Mouse (Mus musculus): ENCODE results near the gene Gm49337. TPM values are rescaled to one million over a fixed set of nuclear protein-coding genes. Genes with fewer than 3 reads are reported as not detected.
"Not testable (repeated sequence)": the region's sequence is repeated elsewhere in the genome, so short reads cannot be mapped to it uniquely, and the experiment has no call there.

The Gm49337 gene
- polyA plus RNA-seq, 1 experiment, result not detected

DNA sequence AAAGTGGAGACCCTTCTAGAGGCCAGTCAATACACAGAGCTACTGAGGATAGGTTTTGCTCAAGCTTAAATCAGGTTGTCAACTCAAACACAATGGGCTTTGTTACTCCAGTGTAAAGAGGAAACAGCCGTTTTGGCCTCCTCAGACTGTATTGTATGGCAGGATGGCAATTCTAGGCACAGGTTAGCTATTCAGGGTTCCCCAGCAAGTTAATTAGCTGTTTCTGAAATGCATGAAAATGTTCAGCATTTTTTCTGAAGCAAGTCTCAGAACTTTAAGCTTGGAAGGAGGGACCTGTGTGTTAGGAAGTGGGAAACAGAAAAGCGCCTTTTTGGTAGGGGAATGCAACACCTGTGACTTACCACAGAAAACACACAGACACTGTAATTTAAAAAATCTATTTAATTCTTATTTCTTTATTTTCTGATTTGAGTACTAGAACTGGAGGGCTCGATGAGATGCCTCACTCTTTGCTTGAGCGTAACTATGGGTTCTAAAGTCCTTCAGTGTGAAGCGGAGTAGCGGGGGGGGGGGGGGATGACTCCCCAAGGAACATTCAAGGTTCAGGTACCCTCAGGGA lies 47.0 kb downstream of the Gm49337 start:
- TF ChIP-seq POLR2A (IDR thresholded peaks at IDR 0.05; ENCODE audit: borderline replicate concordance, extremely low read depth, low read depth, low read length) (no peak), CTCF (IDR thresholded peaks at IDR 0.05; ENCODE audit: insufficient read depth, low read length) (no peak)
- no peak for DNase-seq
- 16% methylated on average over 6 of the region's 6 CpGs for WGBS

DNA sequence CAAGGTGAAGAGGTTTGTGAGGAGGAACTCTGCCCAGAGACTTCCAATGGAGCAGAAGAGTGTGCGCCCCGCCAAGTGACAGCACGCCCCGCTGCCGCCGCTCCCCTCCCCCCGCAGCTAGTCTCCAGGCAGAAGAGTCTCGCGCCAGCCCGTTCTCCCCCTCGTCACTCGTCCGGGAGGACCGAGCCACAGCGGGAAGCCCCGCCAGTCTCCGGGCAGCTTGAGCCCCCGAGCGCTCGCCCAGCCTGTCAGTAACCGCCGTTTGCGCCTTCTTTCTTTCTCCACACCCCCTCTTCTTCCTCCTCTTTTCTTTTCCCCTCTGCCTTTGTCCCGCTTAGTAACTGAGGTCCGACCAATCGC lies 47.6 kb downstream of the Gm49337 start:
- TF ChIP-seq CTCF (IDR thresholded peaks at IDR 0.05; ENCODE audit: insufficient read depth, low read length) (no peak), POLR2A (IDR thresholded peaks at IDR 0.05; ENCODE audit: borderline replicate concordance, extremely low read depth, low read depth, low read length) (peak; percentile 59; the same call in 1 of the 2 replicates)
- peak overlapping the region; percentile 84 for H3K4me3 ChIP-seq (replicated peaks; ENCODE audit: extremely low read depth, low read depth, low read length)
- WGBS, result 2% methylated on average over 23 of the region's 26 CpGs

More for the DNA sequence above, 47.0 kb downstream of the Gm49337 start:
- peaks cover 6% of the 10 kb centered on the region for H3K4me1 ChIP-seq (ENCODE audit: control insufficient read depth, insufficient read depth, low read length)
- peak overlapping the region; percentile 84 for H3K4me3 ChIP-seq (replicated peaks; ENCODE audit: extremely low read depth, low read depth, low read length)

DNA sequence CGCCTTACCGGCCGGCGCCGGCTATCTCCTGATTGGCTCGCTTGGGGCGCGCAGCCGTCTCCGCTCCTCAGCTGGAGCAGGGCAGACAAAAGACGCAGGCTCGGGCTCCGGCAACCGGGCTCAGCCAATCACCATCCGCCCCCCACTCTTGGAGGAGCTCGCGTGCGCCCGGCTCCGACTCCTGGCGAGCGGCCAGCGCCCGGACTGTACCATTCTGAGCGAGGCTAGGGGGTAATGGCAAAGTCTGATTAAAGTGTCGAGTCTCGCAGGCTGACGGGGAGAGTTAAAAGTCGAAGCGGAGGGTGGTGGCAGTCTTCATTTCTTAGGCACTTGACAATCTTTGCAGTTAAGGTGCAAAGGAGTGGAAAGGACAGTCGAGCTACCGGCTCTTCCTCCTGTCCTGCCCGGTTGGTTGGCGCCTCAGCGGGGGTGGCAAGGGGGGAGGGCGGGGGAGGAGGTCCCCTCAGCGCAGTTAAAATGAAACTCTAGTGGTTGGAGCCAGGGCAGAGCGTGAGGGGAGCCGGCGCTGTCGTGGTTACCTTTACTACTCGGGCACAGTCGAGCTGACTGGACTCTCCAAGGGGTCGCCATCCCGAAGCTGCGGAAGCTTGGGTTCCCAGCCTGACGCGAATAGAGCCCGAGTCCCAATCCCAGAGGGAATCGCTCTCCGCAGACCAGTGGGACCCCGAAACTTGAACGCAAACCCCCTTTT lies 48.1 kb downstream of the Gm49337 start, which contains the start of gene Pik3r3:
Pik3r3 (plus strand) TSS at position 479 of the 712 bp plus-strand sequence.
- peaks cover 6% of the 10 kb centered on the region for H3K4me1 ChIP-seq (ENCODE audit: control insufficient read depth, insufficient read depth, low read length)
- DNase-seq, result peak; percentile 97
- H3K4me3 ChIP-seq (replicated peaks; ENCODE audit: extremely low read depth, low read depth, low read length), result peak within 1 kb of the TSS; percentile 99
- TF ChIP-seq POLR2A (IDR thresholded peaks at IDR 0.05; ENCODE audit: borderline replicate concordance, extremely low read depth, low read depth, low read length) (peak; percentile 100), CTCF (IDR thresholded peaks at IDR 0.05; ENCODE audit: insufficient read depth, low read length) (no peak)
- under 1% methylated on average over 53 of the region's 53 CpGs for WGBS

More for the DNA sequence above, 47.6 kb downstream of the Gm49337 start:
- no peak for DNase-seq
- peaks cover 6% of the 10 kb centered on the region for H3K4me1 ChIP-seq (ENCODE audit: control insufficient read depth, insufficient read depth, low read length)

DNA sequence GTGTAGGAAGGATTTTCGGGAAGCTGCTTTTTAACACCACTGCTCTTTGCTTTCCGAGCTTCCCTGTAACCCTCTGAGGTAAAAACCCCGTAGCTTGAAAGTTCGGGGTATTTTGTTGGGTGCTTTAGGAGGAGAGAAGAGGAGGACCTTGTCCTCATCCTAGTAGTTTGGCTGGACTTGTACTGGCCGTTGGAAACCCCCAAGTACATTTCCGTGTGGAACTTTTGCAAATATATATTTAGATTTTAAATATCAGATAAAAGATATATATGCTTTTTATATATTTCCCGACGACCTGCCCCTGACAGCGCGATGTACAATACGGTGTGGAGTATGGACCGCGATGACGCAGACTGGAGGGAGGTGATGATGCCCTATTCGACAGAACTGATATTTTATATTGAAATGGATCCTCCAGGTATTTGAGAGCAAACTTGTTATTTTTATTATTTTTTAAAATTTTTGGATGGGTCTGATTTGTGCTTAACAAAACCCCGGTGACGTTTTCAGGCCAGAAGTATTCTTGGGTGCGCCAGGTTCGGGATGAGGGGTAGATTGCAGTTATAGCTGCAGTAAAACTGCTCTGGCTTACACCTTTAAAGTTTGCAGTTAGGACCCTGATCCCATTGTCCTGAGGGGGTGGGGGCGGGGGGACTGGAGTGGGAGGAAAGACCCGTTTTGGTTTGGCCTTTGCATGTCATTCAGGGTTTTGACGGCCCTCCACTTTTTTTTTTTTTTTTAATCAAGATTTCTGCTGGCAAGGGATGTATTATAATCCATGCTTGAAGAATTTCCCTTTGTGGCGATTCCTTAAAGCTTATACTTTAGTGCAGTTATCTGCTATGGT lies 49.0 kb downstream of the Gm49337 start:
- Histone ChIP-seq H3K4me3 (replicated peaks; ENCODE audit: extremely low read depth, low read depth, low read length) (peak overlapping the region; percentile 99), H3K4me1 (ENCODE audit: control insufficient read depth, insufficient read depth, low read length) (peaks cover 6% of the 10 kb centered on the region)
- no peak for DNase-seq
- TF ChIP-seq POLR2A (IDR thresholded peaks at IDR 0.05; ENCODE audit: borderline replicate concordance, extremely low read depth, low read depth, low read length) (no peak), CTCF (IDR thresholded peaks at IDR 0.05; ENCODE audit: insufficient read depth, low read length) (no peak)
- under 1% methylated on average over 23 of the region's 23 CpGs for WGBS

DNA sequence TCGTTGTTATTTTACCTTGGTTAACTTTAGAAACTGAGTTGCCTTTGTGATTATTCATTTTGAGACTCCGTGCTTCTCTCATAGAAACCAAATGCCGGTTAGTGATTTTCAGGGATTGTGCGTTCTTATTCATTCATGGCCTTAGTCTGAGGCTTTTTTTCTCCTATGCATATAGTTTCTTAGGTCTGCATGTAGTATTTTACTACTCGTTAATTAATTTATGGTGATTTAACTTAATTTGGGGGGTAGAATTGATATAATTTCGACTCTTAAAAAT lies 49.6 kb downstream of the Gm49337 start:
- WGBS, result 13% methylated on average over 6 of the region's 6 CpGs
- DNase-seq, result no peak
- Histone ChIP-seq H3K4me1 (ENCODE audit: control insufficient read depth, insufficient read depth, low read length) (peaks cover 6% of the 10 kb centered on the region), H3K4me3 (replicated peaks; ENCODE audit: extremely low read depth, low read depth, low read length) (peak overlapping the region; percentile 99)
- TF ChIP-seq POLR2A (IDR thresholded peaks at IDR 0.05; ENCODE audit: borderline replicate concordance, extremely low read depth, low read depth, low read length) (no peak), CTCF (IDR thresholded peaks at IDR 0.05; ENCODE audit: insufficient read depth, low read length) (no peak)

DNA sequence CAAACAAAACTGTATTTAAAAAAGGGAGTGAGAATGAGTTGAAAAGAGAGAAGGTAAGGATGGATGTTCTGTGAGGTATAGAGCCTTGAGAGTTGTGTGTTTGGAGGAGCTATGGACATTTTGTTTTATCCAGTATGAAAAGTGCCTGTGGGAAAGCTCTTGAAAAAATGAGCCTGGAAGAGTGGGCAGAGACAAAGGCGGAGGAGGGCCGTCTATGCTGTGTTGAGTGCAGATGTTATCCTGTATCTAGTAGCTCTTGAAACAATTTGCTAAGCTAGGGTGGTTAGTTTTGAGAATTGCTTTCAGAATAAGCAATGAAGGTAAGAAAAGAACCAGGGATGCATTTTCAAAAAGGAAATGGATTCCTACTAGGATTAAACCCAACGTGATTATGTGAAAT lies 70.2 kb downstream of the Gm49337 start:
- Histone ChIP-seq H3K4me3 (replicated peaks; ENCODE audit: extremely low read depth, low read depth, low read length) (no peak overlapping the region), H3K4me1 (ENCODE audit: control insufficient read depth, insufficient read depth, low read length) (no peaks in the 10 kb centered on the region)
- WGBS, result 68% methylated on average over 3 of the region's 3 CpGs
- DNase-seq, result no peak
- TF ChIP-seq POLR2A (IDR thresholded peaks at IDR 0.05; ENCODE audit: borderline replicate concordance, extremely low read depth, low read depth, low read length) (no peak), CTCF (IDR thresholded peaks at IDR 0.05; ENCODE audit: insufficient read depth, low read length) (no peak)

DNA sequence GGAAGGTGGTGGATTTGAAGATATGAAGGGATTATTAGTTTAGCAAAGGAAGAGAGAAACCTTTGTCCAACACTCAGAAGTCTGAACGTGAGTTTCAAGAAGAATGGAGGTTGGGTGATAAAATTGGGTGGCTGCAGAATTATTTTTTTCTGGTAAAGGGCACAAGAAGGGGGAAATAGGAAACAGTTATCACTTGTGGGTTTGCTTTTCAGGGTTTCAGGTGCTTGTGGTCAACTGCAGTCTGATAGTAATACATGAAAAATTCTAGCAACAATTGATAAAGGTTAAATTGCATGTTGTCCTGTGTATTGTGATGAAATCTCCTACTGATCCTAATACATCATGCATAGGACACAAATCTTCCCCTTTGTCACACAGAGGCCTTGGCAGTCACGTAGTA lies 71.1 kb downstream of the Gm49337 start:
- no peak for TF ChIP-seq CTCF (IDR thresholded peaks at IDR 0.05; ENCODE audit: insufficient read depth, low read length)
- no peak for TF ChIP-seq POLR2A (IDR thresholded peaks at IDR 0.05; ENCODE audit: borderline replicate concordance, extremely low read depth, low read depth, low read length)

DNA sequence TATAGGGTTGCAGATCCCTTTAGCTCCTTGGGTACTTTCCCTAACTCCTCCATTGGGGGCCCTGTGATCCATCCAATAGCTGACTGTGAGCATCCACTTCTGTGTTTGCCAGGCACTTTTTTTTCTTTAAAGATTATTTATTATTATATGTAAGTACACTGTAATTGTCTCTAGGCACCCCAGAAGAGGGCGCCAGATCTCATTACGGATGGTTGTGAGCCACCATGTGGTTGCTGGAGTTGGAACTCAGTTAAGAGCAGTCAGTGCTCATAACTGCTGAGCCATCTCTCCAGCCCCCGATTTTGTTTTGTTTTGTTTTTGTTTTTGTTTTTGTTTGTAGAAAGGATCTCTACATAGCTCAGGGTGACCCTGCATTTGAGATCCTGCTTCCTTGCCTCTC lies 72.7 kb downstream of the Gm49337 start:
- DNase-seq, result peak; percentile 37
- WGBS, result 31% methylated on average over 3 of the region's 3 CpGs

More for the DNA sequence above, 71.1 kb downstream of the Gm49337 start:
- Histone ChIP-seq H3K4me1 (ENCODE audit: control insufficient read depth, insufficient read depth, low read length) (no peaks in the 10 kb centered on the region), H3K4me3 (replicated peaks; ENCODE audit: extremely low read depth, low read depth, low read length) (no peak overlapping the region)
- 72% methylated on average over 2 of the region's 2 CpGs for WGBS
- DNase-seq, result no peak

DNA sequence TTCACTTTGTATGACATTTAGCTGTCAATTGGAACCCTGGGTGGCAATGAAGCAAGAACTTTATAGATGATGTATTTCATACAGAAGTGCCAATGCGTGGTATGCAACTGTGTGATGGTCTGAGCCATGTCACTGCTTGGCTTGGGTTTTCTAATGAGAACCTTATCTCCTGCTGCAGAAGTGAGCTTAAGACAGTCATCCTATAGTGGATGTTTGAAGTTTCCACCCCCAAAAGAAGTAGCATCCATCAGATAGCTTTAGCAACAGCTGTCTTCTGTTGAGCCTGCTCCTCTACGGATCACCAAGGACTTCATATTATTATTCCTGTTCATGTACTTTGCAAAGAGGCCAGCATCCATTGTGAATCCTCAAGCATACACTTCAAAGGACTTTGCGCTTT lies 76.8 kb downstream of the Gm49337 start:
- Histone ChIP-seq H3K4me3 (replicated peaks; ENCODE audit: extremely low read depth, low read depth, low read length) (no peak overlapping the region), H3K4me1 (ENCODE audit: control insufficient read depth, insufficient read depth, low read length) (no peaks in the 10 kb centered on the region)
- WGBS, result 89% methylated on average over 3 of the region's 3 CpGs
- no peak for DNase-seq
- TF ChIP-seq CTCF (IDR thresholded peaks at IDR 0.05; ENCODE audit: insufficient read depth, low read length) (no peak), POLR2A (IDR thresholded peaks at IDR 0.05; ENCODE audit: borderline replicate concordance, extremely low read depth, low read depth, low read length) (no peak)

More for the DNA sequence above, 72.7 kb downstream of the Gm49337 start:
- peak; percentile 56 for TF ChIP-seq CTCF (IDR thresholded peaks at IDR 0.05; ENCODE audit: insufficient read depth, low read length)
- not testable (repeated sequence) for H3K4me3 ChIP-seq (replicated peaks; ENCODE audit: extremely low read depth, low read depth, low read length); H3K4me1 ChIP-seq (ENCODE audit: control insufficient read depth, insufficient read depth, low read length)

All from lung, adult 2 months (tissue).